Mouse (Mus musculus): Measurements from ENCODE around the gene Ptprf.

Ptprf gene

GRCm38 (mm10) chr4:118286202-118286601 is 5.0 kb downstream of the Ptprf start:
- DNase-seq (ENCODE audit: low spot score) = no peak

GRCm38 (mm10) chr4:118282182-118282562 is 9.0 kb downstream of the Ptprf start:
- no peak for DNase-seq (ENCODE audit: low spot score)

- no peak for DNase-seq (ENCODE audit: low spot score)
Observed at GRCm38 (mm10) chr4:118281444-118282181, 9.6 kb downstream of the Ptprf start.

GRCm38 (mm10) chr4:118280506-118280905 is 10.7 kb downstream of the Ptprf start:
- no peak for DNase-seq (ENCODE audit: low spot score)

GRCm38 (mm10) chr4:118276520-118277232 is 14.5 kb downstream of the Ptprf start:
- DNase-seq (ENCODE audit: low spot score) = peak; percentile 99

- no peak for DNase-seq (ENCODE audit: low spot score)
Observed at GRCm38 (mm10) chr4:118275601-118276519, 15.3 kb downstream of the Ptprf start.

- DNase-seq (ENCODE audit: low spot score) = peak; percentile 59
Observed at GRCm38 (mm10) chr4:118274521-118274920, 16.7 kb downstream of the Ptprf start.

GRCm38 (mm10) chr4:118273998-118274397 is 17.2 kb downstream of the Ptprf start:
- no peak for DNase-seq (ENCODE audit: low spot score)

- no peak for DNase-seq (ENCODE audit: low spot score)
Observed at GRCm38 (mm10) chr4:118273545-118273944, 17.7 kb downstream of the Ptprf start.

- DNase-seq (ENCODE audit: low spot score) = no peak
Observed at GRCm38 (mm10) chr4:118272871-118273270, 18.3 kb downstream of the Ptprf start.

- DNase-seq (ENCODE audit: low spot score) = no peak
Observed at GRCm38 (mm10) chr4:118272258-118272657, 18.9 kb downstream of the Ptprf start.

GRCm38 (mm10) chr4:118271556-118272074 is 19.6 kb downstream of the Ptprf start:
- DNase-seq (ENCODE audit: low spot score) = no peak

GRCm38 (mm10) chr4:118270706-118271105 is 20.5 kb downstream of the Ptprf start:
- DNase-seq (ENCODE audit: low spot score) = no peak

- DNase-seq (ENCODE audit: low spot score) = no peak
Observed at GRCm38 (mm10) chr4:118269999-118270398, 21.2 kb downstream of the Ptprf start.

GRCm38 (mm10) chr4:118268429-118269212 is 22.6 kb downstream of the Ptprf start:
- no peak for DNase-seq (ENCODE audit: low spot score)

- DNase-seq (ENCODE audit: low spot score) = peak; percentile 66
Observed at GRCm38 (mm10) chr4:118265557-118265956, 25.6 kb downstream of the Ptprf start.

- peak; percentile 72 for DNase-seq (ENCODE audit: low spot score)
Observed at GRCm38 (mm10) chr4:118261771-118262473, 29.3 kb downstream of the Ptprf start.

- DNase-seq (ENCODE audit: low spot score) = peak; percentile 47
Observed at GRCm38 (mm10) chr4:118261291-118261690, 29.9 kb downstream of the Ptprf start.

- peak; percentile 77 for DNase-seq (ENCODE audit: low spot score)
Observed at GRCm38 (mm10) chr4:118260551-118261267, 30.5 kb downstream of the Ptprf start.
